9 mouse cellular contexts compared by ENCODE assay signal in the genomic region with DNA sequence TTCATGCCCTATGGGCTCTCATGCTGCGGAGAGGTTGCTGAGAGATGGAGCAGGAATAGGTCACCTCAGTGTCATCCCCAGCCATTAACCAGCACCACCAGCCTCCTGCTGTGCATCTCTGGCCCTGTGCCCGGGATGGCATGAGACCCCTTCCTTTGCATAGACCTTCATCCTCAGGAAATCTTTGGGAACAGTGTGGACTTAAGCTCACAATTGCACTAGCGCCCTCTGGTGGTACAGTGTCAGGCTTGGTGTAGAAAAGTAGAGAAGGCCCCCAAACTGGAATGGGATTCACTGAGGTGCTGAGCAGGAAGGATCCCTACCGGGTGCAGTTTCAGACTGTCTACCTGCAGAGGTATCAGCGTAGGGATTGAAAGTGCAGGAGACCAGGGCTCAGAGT.
DNase-seq lines count a peak whose midpoint lies in the region; TF ChIP-seq lines count a peak whose summit lies in the region.
"Had no signal": no experiment of that assay in that cellular context is flagged by ENCODE, and none has a peak within 500 bp of the region (broad histone marks: within the 10 kb centered on the region; RNA-seq: fewer than 3 reads in every experiment).

No protein-coding gene starts in this region.

- TF ChIP-seq POLR2A in small intestine, adult 2 months (IDR thresholded peaks at IDR 0.05; ENCODE audit: low read depth, low read length) = no peak

- H3K4me1 ChIP-seq in small intestine, adult 2 months (ENCODE audit: control insufficient read depth, insufficient read depth, insufficient read length, low read length) = no peaks in the 10 kb centered on the region

- H3K36me3 ChIP-seq in small intestine, adult 2 months (ENCODE audit: control insufficient read depth, insufficient read depth, low read length) = no peaks in the 10 kb centered on the region
- H3K36me3 ChIP-seq: limb, embryonic 15.5 days had no signal

- no peaks in the 10 kb centered on the region for H3K27me3 ChIP-seq in small intestine, adult 2 months (ENCODE audit: control insufficient read depth, insufficient read depth, low read length)
- H3K27me3 ChIP-seq: limb, embryonic 15.5 days had no signal

- peak; percentile 35 for DNase-seq in gastrocnemius, adult 18-20 months (ENCODE audit: low spot score)
- no peak for DNase-seq in gastrocnemius, postnatal 25 days
- peak; percentile 45 for DNase-seq in adrenal gland, adult 2 months
- DNase-seq in embryo, embryonic 10 days (ENCODE audit: low spot score) = peak; percentile 84
- peak; percentile 43 to 62 for DNase-seq in heart, postnatal 36 days
- peak; percentile 82 to 87 for DNase-seq in layer of hippocampus, postnatal 10 days (ENCODE audit: low spot score in 2 of 2)
- DNase-seq in lung, postnatal 14 days = peak; percentile 82

- 40% methylated on average over 5 of the region's 5 CpGs for WGBS in small intestine, adult 2 months

- peak; percentile 74; the same call in 1 of the 2 replicates for TF ChIP-seq CTCF in small intestine, adult 2 months (IDR thresholded peaks at IDR 0.05; ENCODE audit: extremely low read depth, insufficient read length, insufficient replicate concordance, low read depth, low read length)

- intact Hi-C loops in heart, postnatal 36 days (cut with DNase I) = loop anchor here (2.0 kb wide), 1 partner anchor 82 kb away; no protein-coding TSS in a partner anchor

- no peak overlapping the region for H3K27ac ChIP-seq in small intestine, adult 2 months (ENCODE audit: insufficient read depth, low read depth, low read length)
- H3K27ac ChIP-seq: limb, embryonic 15.5 days had no signal

- H3K4me3 ChIP-seq in small intestine, adult 2 months (ENCODE audit: low read depth, low read length) = no peak overlapping the region
- H3K4me3 ChIP-seq: limb, embryonic 15.5 days had no signal
